Mouse (Mus musculus): ENCODE results near the gene Lap3.

- TF ChIP-seq CTCF (IDR thresholded peaks at IDR 0.05; ENCODE audit: low read depth, low read length), result no peak
- no peak for TF ChIP-seq POLR2A (IDR thresholded peaks at IDR 0.05; ENCODE audit: borderline replicate concordance, low read depth, low read length)
Measured at GRCm38 (mm10) chr5:45510071-45510470, 16.9 kb downstream of the Lap3 start.
